Mouse (Mus musculus) lung, postnatal 0 days (tissue): ENCODE data around the gene Usp33.

Experiments used
- CTCF ChIP-seq: IDR thresholded peaks from 2 replicates; pipeline ENCODE4 v1.5.1; 2016; ENCODE audit warnings: antibody characterized with exemption, mild to moderate bottlenecking
- EP300 ChIP-seq: IDR thresholded peaks from 2 replicates; pipeline ENCODE4 v1.6.1; 2016; ENCODE audit warnings: antibody characterized with exemption, mild to moderate bottlenecking, control low read depth

DNA sequence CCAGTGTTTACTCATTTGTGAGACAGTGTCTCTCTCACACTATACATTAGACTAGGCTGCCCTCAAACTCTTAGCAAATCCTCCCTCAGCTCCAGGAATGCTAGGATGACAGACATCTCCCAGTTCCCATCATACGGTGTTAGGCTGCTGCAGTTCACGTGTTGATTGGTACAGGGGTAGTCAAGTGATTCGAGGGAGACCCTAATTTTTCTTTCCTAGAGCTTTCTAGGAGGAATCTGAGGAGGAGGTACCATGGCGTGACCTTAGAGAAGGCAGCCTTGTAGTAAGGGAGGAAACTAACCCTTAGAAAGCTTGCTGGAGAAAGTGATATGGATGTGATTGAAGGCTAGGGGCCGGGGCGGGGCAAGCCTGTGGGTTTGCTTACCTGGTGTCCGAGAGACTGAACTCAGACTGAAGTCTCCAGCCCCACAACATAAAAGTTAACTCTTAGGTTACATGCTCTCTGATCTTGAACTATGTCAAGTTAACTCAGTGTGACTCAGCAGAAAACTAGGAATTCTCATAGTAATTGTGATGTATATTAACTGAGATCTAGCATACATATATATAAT is 64.8 kb downstream of the Usp33 start:
- TF ChIP-seq CTCF, result no peak
- TF ChIP-seq EP300, result no peak
